Mouse (Mus musculus) heart, embryonic 14.5 days (tissue): Measurements from ENCODE around the gene Lrch1. TPM values are rescaled to one million over a fixed set of nuclear protein-coding genes. Genes with fewer than 3 reads are reported as not detected.
A peak's percentile ranks its signal among the peaks of the same experiment; 100 is the strongest.

Experiments
- ATAC-seq: fragments of 200-750 bp; cut with Nextera tagmentation; 2 replicates; pipeline ENCODE4 v1.8.0; 2017; ENCODE audit warnings: low read depth, moderate TSS enrichment; ENCODE audit not compliant: insufficient number of reproducible peaks, insufficient read depth, low FRiP score
- H3K27ac ChIP-seq, 2 experiments: fragments of 200-500 bp in 1 of 2; fragments of 300-500 bp in 1 of 2; sonication (generic) in 1 of 2; replicated peaks in 1 of 2; 2 replicates each; pipeline ENCODE4 v1.5.1; 2012 to 2014; ENCODE audit warnings: low read depth in 2 of 2, low read length in 2 of 2, control low read depth in 1 of 2, mild to moderate bottlenecking in 1 of 2, mixed read lengths in 1 of 2; ENCODE audit not compliant: control insufficient read depth in 1 of 2, insufficient read depth in 1 of 2
- H3K27me3 ChIP-seq: fragments of 300-500 bp; sonication (generic); 2 replicates; pipeline ENCODE4 v1.6.1; 2014; ENCODE audit warnings: mild to moderate bottlenecking, low read length, control low read depth; ENCODE audit not compliant: control insufficient read depth, insufficient read depth
- H3K36me3 ChIP-seq: fragments of 300-500 bp; sonication (generic); 2 replicates; pipeline ENCODE4 v1.6.1; 2014; ENCODE audit warnings: mild to moderate bottlenecking, control low read depth, low read length, mixed read lengths; ENCODE audit not compliant: control insufficient read depth, insufficient read depth
- H3K4me1 ChIP-seq, 2 experiments: fragments of 200-500 bp in 1 of 2; fragments of 300-500 bp in 1 of 2; sonication (generic) in 1 of 2; 2 replicates each; pipeline ENCODE4 v1.6.1; 2012 to 2014; ENCODE audit warnings: low read length in 2 of 2, control low read depth in 1 of 2, mixed read lengths in 1 of 2; ENCODE audit not compliant: control insufficient read depth in 2 of 2, insufficient read depth in 2 of 2
- H3K4me2 ChIP-seq: fragments of 300-500 bp; sonication (generic); 2 replicates; pipeline ENCODE4 v1.6.1; 2014; ENCODE audit warnings: mild to moderate bottlenecking, low read length
- H3K4me3 ChIP-seq, 2 experiments: fragments of 200-500 bp in 1 of 2; fragments of 300-500 bp in 1 of 2; sonication (generic) in 1 of 2; 2 replicates each; pipeline ENCODE4 v1.5.1; 2012 to 2014; ENCODE audit warnings: low read length in 2 of 2, mild to moderate bottlenecking in 2 of 2, control low read depth in 1 of 2, low read depth in 1 of 2, moderate library complexity in 1 of 2; ENCODE audit not compliant: control insufficient read depth in 1 of 2, insufficient read depth in 1 of 2
- H3K9ac ChIP-seq: fragments of 300-500 bp; sonication (generic); 2 replicates; pipeline ENCODE4 v1.6.1; 2014; ENCODE audit warnings: mild to moderate bottlenecking, low read length
- H3K9me3 ChIP-seq: fragments of 300-500 bp; sonication (generic); 2 replicates; pipeline ENCODE4 v1.6.1; 2016; ENCODE audit warnings: low read length, control low read depth; ENCODE audit not compliant: control insufficient read depth
- WGBS: fragments of 180-500 bp; shearing (Covaris S2); extraction: QIAGEN DNeasy Blood & Tissue Kit; methylation state at CpG from one replicate; pipeline ENCODE4 v1.1.7; 2014; 5-methylcytosine and 5-hydroxymethylcytosine counted together
- polyA plus RNA-seq: library from polyadenylated mRNA; unstranded; fragments of >200 nt; fragmentation: Nextera tagmentation; extraction: Ambion mirVana; gene quantifications from 2 replicates; pipeline ENCODE4 v1.2.1, GENCODE M21; 2014

The Lrch1 gene
- polyA plus RNA-seq, 1 experiment from 2014 or later, result 11.4 TPM

DNA sequence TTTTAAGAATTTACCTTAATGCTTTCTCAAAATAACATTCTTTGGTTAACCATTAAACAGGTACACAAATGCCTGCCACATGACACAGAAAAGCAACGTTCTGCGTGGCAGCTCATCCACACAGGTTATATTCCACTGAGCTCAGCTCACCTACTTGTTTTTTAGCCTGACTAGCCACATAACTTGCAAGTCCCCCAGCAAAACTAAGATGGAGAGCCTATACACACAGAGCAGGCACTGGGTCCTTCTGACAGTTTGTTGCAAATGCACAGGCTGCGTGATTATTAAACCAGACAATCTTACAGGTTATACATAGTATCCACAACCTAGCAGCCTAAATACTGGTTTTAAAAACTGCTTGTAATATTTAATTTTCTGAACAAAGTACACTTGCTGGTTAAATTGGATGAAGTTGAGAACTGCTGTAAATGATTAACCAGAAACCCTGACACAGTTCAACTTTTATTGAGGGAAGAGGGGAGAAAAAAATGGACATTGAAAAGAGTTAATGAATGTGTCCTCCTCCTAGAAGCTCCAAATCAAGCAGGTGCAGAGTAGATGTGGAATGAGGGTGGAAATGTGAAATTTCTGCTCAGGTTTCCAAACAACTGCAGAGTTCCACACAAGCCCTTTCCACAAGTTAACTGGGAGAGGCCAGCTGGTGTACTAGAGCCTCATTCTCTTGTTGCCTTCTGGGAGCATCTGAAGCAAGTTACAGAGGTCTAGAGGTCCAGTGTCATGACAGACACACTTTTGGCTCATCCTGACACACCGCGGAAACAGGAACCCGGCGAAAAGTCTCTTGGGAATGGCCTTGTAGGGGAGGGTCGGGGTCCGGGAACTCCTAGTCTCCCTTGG lies 216.2 kb downstream of the Lrch1 start:
- no peaks in the 10 kb centered on the region for H3K9me3 ChIP-seq
- H3K27ac ChIP-seq, result peak overlapping the region; percentile 35 to 71; a peak in 2 of 4 replicates

GRCm38 (mm10) chr14:74723541-74723940 lies 224.1 kb downstream of the Lrch1 start:
- 59% methylated on average over 3 of the region's 3 CpGs for WGBS
- Histone ChIP-seq H3K9me3 (no peaks in the 10 kb centered on the region), H3K4me3 (no peak overlapping the region), H3K27ac (no peak overlapping the region), H3K4me1 (no peaks in the 10 kb centered on the region), H3K9ac (no peak overlapping the region), H3K4me2 (no peak overlapping the region), H3K27me3 (no peaks in the 10 kb centered on the region), H3K36me3 (no peaks in the 10 kb centered on the region)
- no peak for ATAC-seq

More for the DNA sequence above, 216.2 kb downstream of the Lrch1 start:
- peak overlapping the region; percentile 58 to 90 for H3K4me3 ChIP-seq
- H3K4me2 ChIP-seq, result peak overlapping the region; percentile 75
- H3K27me3 ChIP-seq, result no peaks in the 10 kb centered on the region
- peaks cover 15% of the 10 kb centered on the region for H3K36me3 ChIP-seq
- peaks cover 3 to 14% of the 10 kb centered on the region in 2 experiments; a peak in 2 of 4 replicates for H3K4me1 ChIP-seq
- ATAC-seq, result no peak; the same call in 1 of the 2 replicates
- peak overlapping the region; percentile 91 for H3K9ac ChIP-seq
- 28% methylated on average over 9 of the region's 9 CpGs for whole genome bisulfite sequencing

- ATAC-seq, result no peak
- no peak overlapping the region for H3K4me3 ChIP-seq
- no peaks in the 10 kb centered on the region for H3K9me3 ChIP-seq
- no peak overlapping the region for H3K9ac ChIP-seq
- H3K4me2 ChIP-seq, result no peak overlapping the region
- no peaks in the 10 kb centered on the region for H3K27me3 ChIP-seq
- H3K27ac ChIP-seq, result no peak overlapping the region
- no peaks in the 10 kb centered on the region for H3K36me3 ChIP-seq
- no peaks in the 10 kb centered on the region for H3K4me1 ChIP-seq
- WGBS, result 25% methylated on average over 3 of the region's 3 CpGs
These were observed 238.6 kb downstream of the Lrch1 start for GRCm38 (mm10) chr14:74709054-74709453.

Other genes starting within 250 kb of the Lrch1 start
- gene Esd, start 215.6 kb downstream of the Lrch1 start, polyA plus RNA-seq, result 289 and 290 TPM in 2 replicates
- 1.6 and 1.8 TPM in 2 replicates for gene Rubcnl, start 68.2 kb upstream of the Lrch1 start, polyA plus RNA-seq
- not detected in 2 replicates for gene Lrrc63, start 183.0 kb upstream of the Lrch1 start, polyA plus RNA-seq
- 26.3 and 31.0 TPM in 2 replicates for gene Lcp1, start 183.2 kb upstream of the Lrch1 start, polyA plus RNA-seq